Mouse (Mus musculus) gonadal fat pad, adult 2 months (tissue): ENCODE measurements around the gene Zfp768. TPM values are rescaled to one million over a fixed set of nuclear protein-coding genes. Genes with fewer than 3 reads are reported as not detected.
"Not testable (repeated sequence)": the region's sequence is repeated elsewhere in the genome, so short reads cannot be mapped to it uniquely, and the experiment has no call there.

ENCODE experiments used
- DNase-seq: peaks from one replicate; pipeline ENCODE4 v3.0.0-alpha.2; 2012; ENCODE audit warnings: low read depth
- polyA plus RNA-seq: library from polyadenylated mRNA; depleted of rRNA; stranded (reverse); fragments of >200 nt; gene quantifications from 2 replicates; pipeline ENCODE4 v1.2.3, GENCODE M21; 2012; rRNA removed

Zfp768 gene
- polyA plus RNA-seq, result 22.5 and 22.7 TPM in 2 replicates

DNA sequence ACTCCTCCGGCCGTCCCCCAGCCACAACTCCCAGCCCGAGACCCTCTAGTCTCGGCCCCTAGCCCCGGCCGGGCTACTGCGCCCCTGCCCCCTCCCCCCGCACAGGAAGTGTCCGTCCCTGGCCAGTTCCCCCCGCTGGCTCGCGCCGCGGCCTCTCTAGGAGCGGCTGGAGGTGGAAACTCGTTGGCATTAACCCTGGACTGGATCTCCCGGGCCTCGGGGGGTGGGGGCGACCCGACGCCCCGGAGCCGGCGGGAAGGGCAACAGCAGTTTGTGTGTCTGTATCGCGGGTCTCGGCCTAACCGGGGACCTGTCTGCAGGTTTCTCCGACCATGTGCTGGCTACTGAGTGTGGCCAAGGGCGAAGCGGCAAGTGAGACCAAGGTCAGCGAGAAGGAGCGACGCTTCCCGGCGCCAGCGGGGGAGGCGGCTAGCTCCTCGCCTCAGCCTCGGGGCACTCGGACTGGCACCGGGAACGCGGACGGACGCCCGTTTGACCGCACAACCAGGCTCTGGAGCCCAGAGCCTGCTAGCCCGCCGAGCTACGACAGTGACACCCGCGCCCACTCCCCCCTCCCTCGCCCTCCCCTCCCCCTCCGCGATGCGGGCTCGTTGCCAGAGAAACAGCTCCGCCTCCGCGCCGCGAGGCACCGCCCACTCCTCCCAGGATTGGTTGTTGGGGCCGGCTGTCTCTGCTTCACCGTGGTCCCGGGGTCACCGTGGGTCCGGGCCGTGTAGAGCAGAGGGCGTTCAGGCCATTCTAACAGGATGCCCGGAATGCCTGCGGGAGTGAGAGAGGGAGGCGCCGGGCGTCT, at the start of gene Zfp768:
Zfp768 (minus strand) TSS at position 78 of the 814 bp plus-strand sequence.
- no peak for DNase-seq

- no peak for DNase-seq
Observed at GRCm38 (mm10) chr7:127393944-127394333, 48.5 kb upstream of the Zfp768 start.

DNA sequence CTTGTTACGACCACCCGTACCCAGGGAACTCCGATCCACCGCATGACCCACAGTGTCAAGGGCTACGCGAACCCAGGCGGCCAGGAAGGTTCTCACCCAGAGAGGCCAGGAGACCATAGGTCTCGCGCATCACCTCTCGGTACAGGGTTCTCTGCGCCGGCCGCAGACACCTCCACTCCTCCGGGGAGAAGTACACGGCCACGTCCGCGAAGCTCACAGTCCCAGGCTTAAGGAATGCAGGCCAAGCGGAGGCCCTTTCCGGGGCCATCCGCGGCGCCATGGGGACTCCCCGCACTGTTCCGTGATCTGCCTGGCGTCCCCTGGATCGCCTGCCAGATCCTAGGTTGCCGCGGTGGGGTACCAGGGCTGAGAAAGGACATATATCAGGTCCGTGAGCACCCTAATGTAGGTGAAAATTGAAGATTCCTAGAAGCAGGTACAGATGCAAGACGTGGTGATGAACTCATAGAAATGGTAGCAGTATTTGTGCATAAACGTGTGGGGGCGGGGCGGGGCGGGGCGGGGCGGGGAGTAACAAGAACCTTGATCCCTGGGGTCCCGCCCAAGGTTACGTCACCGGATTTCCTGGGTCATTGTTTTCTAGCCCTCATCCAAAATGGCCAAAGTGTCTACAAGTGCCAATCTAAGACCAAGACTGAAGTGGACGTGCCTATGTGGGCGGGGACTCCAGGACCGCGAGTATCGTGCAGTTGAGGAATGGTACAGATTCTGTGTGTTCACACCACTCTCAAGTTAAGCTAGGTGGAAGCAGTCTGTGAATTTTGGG, 48.0 kb upstream of the Zfp768 start, which contains the start of gene E430018J23Rik:
E430018J23Rik (minus strand) TSS at position 473 of the 787 bp plus-strand sequence.
- peak; percentile 90 for DNase-seq

DNA sequence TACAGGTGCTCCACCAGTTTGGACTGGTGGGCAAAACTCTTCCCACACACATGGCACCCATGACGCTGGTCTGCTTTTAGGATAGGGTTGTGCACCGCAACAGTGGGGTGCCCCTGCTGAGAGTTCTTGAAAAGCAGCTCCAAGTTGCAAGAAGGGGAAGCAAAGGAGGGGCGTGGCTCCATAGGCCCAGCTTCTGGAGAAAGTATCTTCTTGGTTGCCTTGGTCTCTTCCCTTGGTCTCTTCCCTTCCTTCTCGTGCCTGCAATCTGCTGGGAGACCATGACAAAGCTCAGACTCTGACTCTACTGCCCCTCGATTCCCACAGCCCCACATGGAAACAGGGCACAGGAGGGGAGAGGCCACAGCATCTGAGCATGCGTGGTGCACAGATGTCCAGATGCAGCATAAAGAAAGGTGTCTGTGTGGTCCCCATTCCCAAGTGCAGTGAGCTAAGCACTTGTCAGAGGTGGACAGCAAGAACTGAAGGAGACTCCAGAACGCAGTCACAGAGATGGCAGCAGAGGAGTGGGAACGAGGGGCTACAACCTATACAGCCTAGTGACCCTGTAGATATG, 46.9 kb upstream of the Zfp768 start:
- DNase-seq, result no peak

DNA sequence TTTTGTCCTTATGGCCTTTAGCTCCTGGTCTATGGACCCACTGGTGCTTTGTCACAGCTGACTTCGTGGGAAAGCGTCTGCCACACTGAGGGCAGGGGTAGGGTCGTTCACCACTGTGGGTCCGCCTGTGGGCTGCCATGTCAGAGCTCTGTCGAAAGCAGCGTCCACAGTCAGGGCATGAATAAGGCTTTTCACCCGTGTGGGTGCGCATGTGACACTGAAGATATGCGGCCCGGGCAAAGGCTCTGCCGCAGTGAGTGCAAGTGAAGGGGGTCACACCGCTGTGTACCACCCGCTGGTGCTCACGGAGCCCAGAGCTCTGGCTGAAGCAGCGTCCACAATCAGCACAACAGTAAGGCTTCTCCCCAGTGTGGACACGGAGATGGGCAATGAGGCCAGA, 46.1 kb upstream of the Zfp768 start:
- no peak for DNase-seq

DNA sequence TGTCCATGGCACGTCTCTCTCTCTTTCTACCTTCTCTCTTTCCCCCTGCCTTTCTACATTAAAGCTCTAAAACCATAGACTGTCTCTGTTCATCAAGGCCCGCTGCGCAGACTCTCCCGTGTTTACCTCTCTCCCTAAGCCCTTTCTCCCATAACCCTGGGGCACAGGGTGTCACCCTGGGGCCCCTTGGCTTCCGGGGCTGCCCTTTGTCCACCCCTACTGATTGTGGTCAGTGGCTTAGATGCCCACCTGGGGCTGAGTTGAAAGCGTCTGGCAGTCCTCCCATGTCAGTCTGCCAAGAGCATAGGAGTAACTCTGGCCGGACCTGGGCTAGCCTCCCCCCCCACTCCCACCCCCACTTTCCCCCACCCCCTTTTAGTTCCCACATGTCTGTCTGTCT, 44.9 kb upstream of the Zfp768 start:
- no peak for DNase-seq

GRCm38 (mm10) chr7:127388201-127388600, 42.8 kb upstream of the Zfp768 start:
- DNase-seq, result not testable (repeated sequence)

DNA sequence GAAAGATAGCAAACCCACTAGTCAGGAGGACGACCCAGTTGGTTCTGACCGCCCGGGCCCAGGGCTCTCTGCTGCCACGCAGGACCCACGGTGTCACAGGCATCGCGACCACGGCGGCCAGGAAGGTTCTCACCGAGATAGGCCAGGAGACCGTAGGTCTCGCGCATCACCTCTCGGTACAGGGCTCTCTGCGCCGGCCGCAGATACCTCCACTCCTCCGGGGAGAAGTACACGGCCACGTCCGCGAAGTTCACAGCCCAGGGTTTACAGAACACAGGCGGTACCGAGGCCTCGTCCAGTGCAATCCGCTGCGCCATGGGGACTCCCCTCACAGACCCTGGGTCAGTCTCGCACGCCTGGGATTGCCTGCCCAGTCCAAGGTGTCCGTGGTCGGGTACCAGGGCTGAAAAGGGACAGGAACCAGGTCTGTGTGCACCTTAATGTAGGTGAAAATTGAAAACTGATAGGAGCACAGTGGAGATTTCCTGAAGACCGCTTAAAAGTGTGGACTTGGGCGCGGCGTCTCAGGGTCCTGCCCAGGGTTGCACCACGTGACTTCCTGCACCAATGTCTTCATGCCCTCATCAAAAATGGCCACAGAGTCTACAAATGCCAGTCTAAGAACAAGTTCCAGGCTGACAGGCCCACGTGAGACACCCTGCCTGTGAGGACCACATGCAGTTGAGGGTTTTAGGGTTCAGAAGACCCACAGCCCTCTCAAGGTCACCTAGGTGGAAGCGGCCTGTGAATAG, 41.4 kb upstream of the Zfp768 start, which contains the start of gene 9130019O22Rik:
9130019O22Rik (minus strand) TSS at position 526 of the 752 bp plus-strand sequence.
- DNase-seq, result no peak

DNA sequence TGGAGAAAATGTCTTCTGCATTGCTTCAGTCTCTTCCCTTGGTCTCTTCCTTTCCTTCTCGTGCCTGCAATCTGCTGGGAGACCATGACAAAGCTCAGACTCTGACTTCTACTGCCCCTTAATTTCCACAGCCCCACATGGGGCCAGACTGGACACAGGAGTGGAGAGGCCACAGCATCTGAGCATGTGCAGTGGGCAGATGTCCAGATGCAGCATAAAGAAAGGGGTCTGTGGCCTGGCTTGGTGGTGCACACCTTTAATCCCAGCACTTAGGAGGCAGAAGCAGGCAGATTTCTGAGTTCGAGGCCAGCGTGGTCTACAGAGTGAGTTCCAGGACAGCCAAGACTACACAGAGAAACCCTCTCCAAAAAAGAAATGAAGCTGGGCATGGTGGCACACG, 40.2 kb upstream of the Zfp768 start:
- not testable (repeated sequence) for DNase-seq

DNA sequence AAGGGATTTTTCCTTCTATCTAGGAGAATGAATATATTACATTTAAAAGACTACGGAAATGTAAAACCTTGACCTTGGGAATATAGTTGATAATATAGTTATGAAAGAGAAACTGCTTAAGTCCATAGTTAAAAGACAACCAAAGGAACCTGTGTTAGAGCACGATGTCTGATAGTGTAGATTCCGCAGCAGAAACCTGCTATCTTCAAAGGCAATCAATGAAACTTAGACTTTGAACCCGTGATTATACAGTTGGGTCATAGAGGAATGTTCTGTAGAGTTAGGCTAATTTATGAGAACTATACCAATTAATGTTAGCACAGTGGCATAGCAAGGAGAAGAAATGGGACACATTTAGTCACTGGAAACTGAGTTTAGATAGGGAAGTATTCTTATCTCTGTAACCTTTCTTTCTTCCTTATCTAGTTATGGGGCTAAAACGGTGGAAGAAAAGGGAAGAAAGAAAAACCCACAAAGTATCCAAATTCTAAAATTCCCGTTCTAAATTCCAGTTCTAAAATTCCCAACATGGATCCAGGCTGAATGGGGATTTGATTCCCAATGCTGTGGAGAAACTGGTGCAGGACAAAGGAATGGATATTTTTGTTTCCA, 33.0 kb upstream of the Zfp768 start:
- no peak for DNase-seq

- not testable (repeated sequence) for DNase-seq
Observed at GRCm38 (mm10) chr7:127375271-127376245, 30.2 kb upstream of the Zfp768 start, which contains the start of gene Zfp747. Zfp747 (minus strand) TSS chr7:127376050.

DNA sequence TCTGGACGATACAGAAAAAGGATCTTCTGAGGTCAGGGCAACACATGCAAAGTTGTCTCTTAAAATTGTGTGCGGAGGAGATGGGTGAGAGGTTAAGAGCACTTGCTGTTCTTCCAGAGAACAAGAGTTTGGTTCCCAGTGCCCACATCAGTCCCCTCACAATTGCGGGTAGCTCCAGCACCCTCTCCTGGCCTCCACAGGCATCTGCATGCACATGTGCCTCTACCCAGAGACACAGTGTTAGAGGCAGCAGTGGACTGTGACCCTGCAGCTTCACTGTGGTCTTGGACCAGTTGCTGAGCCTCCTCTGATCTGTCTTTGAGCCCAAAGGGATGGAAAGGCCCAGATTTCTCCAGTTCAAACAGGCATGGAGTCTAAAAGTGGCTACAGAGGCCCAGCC, 26.5 kb upstream of the Zfp768 start:
- not testable (repeated sequence) for DNase-seq

DNA sequence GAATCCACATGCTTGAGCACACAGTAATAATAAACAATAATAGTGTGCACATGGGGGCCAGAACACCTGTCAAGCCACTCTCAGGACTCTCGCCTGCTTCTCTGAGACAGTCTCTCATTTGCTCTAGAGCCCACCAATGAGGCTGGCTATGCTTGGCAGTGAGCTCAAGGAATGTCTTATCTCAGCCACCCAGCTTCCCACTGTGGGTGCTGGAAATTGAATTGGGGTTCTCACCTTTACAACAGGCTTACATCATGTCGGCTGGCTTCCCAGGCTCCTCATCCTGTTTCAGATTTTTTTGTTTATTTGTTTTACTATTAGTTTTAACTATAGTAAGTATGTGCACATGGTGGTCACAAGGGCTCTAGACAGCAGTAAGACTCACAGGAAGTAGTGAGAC, 25.8 kb upstream of the Zfp768 start:
- no peak for DNase-seq

DNA sequence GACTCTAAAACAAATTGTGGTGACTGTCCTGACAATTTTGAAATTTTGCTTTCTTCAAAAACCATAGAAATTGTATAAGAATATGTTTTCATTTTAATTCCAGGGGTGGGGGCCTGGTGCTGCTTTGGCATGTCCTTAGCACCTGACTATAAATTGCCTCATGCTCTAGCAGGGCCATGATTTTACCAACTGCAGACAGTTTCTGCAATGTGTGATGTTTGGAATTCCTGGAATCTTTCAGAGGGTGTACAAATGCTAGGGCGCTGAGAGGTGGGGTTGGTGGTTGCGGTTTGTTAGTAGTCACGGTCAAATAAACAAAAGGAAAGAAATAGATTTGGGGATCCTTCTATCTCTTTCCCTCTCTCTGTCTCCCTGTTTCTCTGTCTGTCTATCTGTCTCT, 20.9 kb upstream of the Zfp768 start:
- DNase-seq, result no peak

- DNase-seq, result no peak
Observed at GRCm38 (mm10) chr7:127364166-127364565, 18.8 kb upstream of the Zfp768 start.

GRCm38 (mm10) chr7:127363475-127363921, 18.1 kb upstream of the Zfp768 start:
- DNase-seq, result no peak

- not testable (repeated sequence) for DNase-seq
Observed at GRCm38 (mm10) chr7:127362418-127362817, 17.0 kb upstream of the Zfp768 start.

DNA sequence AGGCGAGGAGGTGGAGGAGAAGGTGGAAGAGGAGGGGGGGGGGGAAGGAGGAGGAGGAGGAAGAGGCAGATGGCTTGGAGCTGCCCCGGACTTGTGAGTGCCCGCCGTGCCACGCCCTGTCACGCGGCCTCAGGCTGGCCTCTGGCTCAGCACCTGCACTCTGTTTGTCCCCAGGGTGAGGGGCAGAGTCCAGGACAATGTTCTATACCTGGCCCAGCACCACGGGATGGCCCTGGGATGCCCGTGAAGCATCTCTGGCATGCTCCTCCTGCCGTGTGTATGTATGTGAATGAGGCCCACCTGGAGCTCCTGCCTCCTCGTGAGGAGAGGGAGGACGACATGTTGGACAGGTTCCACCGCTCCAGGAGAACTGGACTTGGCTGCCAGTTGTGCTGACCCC, 16.1 kb upstream of the Zfp768 start:
- DNase-seq, result no peak

GRCm38 (mm10) chr7:127360265-127360664, 14.9 kb upstream of the Zfp768 start:
- DNase-seq, result no peak

- DNase-seq, result no peak
Observed at GRCm38 (mm10) chr7:127358472-127358871, 13.1 kb upstream of the Zfp768 start.
